Mouse (Mus musculus) hematopoietic multipotent progenitor cell, adult 10-12 weeks (in vitro differentiated cells): ENCODE results near the gene Pgrmc2. TPM values are rescaled to one million over a fixed set of nuclear protein-coding genes. Genes with fewer than 3 reads are reported as not detected.

ENCODE experiments used
- polyA plus RNA-seq: library from polyadenylated mRNA; stranded (reverse); fragments of >175 nt; gene quantifications from 2 replicates; pipeline ENCODE4 v1.2.3, GENCODE M21; 2012; ENCODE audit warnings: low replicate concordance

Gene Pgrmc2
- 9.3 and 15.2 TPM in 2 replicates for polyA plus RNA-seq

DNA sequence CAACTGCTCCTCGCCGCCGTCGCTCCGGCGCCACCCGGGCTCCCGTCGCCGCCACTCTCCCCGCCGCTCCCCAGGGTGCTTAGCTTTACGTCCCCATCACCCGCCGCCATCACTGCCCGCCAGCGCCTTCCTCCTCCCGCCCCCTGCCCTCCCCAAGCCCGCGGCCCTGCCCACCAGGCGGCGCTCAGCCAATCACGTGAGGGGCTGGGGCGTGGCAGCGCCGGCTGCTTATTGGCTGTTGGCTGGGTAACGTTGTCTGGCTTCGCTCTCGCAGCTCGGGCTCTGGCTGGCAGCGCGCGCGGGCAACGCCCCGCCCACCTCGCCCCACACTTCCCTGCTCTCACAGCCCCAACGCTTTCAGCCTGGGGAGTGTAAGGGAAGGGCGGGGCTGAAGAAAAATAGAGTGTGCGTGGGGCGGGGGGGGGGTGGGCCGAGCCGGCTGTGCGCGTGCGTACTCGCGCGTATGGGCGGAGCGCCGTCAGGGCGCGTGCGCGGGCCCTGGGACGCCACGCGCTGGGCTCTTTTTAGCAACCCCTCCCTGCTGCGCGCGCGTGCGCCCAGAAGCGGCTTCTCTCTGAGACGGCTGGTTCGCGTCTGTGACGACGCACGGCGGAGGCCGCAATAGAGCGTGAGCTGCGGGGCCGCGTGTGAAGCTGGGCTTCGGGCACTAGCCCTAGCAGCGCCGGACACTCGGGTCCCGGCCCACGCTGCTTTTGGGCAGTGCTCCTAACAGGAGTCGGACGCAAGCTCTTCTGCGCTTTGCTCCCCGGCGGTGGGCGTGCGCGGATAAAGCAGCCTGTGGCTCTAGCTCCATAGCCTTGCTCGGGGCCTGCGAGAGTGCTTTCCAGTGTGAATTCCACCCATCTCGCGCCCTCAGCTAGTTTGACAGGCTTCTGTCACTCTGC is at the start of gene Pgrmc2:
Gene Pgrmc2, minus strand, starts transcription at position 162 of the 905 bp plus-strand sequence.

Other genes starting within 250 kb of the Pgrmc2 start
- 3.0 and 5.9 TPM in 2 replicates for gene Mfsd8, start 236.2 kb downstream of the Pgrmc2 start, polyA plus RNA-seq
- gene Abhd18, start 236.1 kb downstream of the Pgrmc2 start, polyA plus RNA-seq: 0.49 and 2.6 TPM in 2 replicates
- not detected in 2 replicates for gene 1700034I23Rik, start 180.5 kb downstream of the Pgrmc2 start, polyA plus RNA-seq
- gene Larp1b, start 133.2 kb downstream of the Pgrmc2 start, polyA plus RNA-seq: 9.9 and 14.4 TPM in 2 replicates